Mouse (Mus musculus) A20 (cell line): ENCODE data around the gene Cisd1.

Experiments
- DNase-seq: peaks from one replicate; pipeline ENCODE4 v3.0.0-alpha.2; 2011; ENCODE audit warnings: low read depth, low spot score

The Cisd1 gene

DNA sequence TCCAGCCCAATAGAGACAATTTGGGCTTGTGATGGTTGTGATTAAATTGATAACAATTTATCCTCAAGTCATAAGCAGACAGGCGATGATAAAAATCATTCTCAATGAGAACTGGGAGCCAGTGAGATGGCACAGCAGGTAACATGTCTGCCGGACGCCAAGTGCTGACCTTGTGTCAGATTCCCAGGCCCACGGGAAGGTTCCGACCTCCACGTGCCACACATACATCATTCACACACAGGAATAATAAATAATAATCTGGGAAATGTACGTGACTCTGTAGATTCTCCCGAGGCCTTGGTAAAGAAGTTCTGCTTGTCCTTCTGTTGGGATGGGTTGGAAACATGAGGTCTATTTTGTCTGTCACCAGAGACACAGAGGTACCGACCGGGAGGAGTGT lies 17.4 kb downstream of the Cisd1 start:
- no peak for DNase-seq

GRCm38 (mm10) chr10:71326789-71327188 lies 18.0 kb downstream of the Cisd1 start:
- peak; percentile 67 for DNase-seq

GRCm38 (mm10) chr10:71326123-71326522 lies 18.6 kb downstream of the Cisd1 start:
- no peak for DNase-seq

GRCm38 (mm10) chr10:71323669-71324068 lies 21.1 kb downstream of the Cisd1 start:
- no peak for DNase-seq

DNA sequence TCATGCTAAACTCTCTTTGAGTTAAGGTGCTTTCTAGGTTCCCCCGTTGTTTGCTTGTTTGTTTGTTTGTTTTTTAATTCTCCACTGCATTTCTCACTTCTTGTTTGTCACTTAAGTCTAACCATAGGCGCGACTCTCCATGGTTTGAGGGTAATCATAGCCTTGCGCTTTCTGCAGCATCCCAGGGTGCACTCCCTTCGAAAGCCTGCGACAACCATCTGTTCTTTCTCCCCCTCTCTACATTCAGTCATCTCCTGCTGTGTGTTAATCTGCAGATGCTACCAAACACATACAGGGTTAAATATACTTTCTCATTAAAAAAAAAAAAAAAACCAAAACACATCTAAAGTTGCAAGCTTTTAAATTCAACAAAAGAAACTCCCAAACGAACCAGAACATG lies 28.3 kb downstream of the Cisd1 start:
- DNase-seq: no peak

- no peak for DNase-seq
These were observed 28.7 kb downstream of the Cisd1 start for GRCm38 (mm10) chr10:71316056-71316455.

DNA sequence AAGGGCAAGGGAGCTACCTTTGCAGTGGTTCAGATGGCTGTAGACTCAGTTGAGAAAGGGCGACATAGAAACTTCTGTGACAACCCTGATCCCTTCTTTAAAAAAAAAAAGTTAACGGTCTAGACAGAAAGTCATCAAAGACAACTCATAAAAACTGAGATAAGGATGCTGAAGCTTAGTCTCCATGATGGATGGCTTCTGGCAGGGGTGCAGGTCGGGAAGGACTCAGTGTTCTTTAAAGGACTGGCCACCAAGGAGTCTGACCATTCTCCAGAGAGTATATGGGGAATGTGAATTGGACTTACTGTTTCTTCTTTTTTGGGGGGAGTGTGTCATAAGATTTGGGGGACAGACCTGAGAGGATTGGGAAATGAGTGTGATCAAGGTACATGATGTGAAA lies 30.2 kb downstream of the Cisd1 start:
- DNase-seq: no peak

GRCm38 (mm10) chr10:71310288-71310687 lies 34.5 kb downstream of the Cisd1 start:
- no peak for DNase-seq

GRCm38 (mm10) chr10:71308199-71308598 lies 36.6 kb downstream of the Cisd1 start:
- DNase-seq: peak; percentile 12

- DNase-seq: no peak
These were observed 38.0 kb downstream of the Cisd1 start for GRCm38 (mm10) chr10:71306759-71307158.

GRCm38 (mm10) chr10:71306190-71306589 lies 38.6 kb downstream of the Cisd1 start:
- peak; percentile 73 for DNase-seq

DNA sequence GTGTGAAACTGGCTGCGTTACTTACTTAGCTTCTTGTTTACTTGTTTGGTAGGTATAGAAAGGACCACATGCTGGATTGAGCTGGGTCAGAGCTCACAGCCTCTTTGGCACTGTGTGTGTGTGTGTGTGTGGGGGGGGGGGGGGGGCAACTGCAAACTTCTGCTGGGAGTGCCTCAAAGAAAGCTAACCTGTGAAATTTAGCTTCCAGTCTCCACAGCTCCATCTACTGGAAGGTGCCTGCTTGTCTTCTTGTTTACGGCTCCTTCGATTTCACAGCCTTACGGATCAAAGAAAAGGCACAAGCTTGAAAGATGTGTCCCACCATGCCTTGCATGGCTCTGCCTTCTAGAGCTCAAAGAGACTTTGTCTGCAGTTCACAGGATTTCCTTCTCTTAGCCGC lies 42.3 kb downstream of the Cisd1 start:
- peak; percentile 48 for DNase-seq

DNA sequence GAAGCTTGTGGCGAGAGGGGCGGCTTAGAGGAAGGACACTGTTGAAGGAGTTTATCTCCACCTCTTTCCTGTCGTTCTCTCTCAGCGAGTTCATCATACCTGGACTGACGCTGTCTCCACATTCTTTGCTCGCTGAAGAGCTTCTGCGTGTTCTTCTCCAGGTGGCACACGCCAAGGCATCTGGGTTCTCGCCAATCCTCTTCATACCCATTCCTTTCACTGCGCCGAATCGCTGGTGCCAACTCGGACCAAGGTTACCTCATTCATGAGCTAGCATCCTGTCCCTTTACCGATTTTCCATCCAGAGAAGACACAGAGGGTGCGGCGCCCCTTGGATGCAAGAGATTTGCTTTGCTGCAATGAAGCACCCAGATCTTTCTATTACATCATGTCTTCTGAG lies 44.6 kb downstream of the Cisd1 start:
- no peak for DNase-seq

DNA sequence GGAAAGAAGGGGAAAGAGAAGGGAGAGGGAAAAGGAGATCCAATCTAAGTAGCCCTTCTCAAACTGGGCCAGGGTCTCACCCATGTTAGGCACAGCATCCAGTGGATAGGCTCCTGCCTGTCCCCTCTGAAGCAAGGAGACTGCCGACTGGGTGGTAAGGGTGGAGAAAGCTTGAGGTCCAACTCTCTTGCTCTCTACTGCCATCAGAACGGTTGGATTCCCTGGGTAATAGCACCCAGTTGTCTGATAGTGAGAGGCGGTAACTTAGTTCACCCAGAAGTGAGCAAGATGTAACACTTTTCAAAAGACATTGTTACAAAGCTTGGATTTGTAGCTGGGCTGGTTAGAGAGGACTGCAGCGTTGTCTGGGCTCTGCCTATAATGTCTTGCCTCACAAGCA lies 51.5 kb downstream of the Cisd1 start:
- DNase-seq: peak; percentile 20

DNA sequence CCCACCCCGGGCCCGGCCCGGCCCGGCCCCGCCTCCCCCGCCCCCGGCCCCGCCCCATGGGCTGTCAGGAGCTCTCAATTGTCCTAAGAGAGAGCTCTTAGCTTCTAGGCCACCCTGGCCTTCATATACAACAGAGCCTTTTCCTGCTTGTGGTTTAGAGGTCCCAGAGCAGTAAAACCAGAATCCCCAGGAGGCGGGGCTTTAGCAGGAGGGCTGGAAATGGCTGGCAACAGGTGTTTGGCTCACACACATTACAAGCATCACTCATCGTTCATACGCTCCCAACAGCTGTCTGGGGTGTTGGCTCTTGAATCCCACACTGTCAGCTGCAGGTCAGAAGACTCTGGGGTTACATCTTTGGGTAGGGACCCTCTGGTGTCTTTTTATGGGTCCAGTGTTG lies 52.5 kb downstream of the Cisd1 start:
- DNase-seq: peak; percentile 34

- DNase-seq: peak; percentile 48
These were observed 53.0 kb downstream of the Cisd1 start for GRCm38 (mm10) chr10:71291801-71292200.

GRCm38 (mm10) chr10:71291179-71291661 lies 53.5 kb downstream of the Cisd1 start:
- DNase-seq: peak; percentile 16

DNA sequence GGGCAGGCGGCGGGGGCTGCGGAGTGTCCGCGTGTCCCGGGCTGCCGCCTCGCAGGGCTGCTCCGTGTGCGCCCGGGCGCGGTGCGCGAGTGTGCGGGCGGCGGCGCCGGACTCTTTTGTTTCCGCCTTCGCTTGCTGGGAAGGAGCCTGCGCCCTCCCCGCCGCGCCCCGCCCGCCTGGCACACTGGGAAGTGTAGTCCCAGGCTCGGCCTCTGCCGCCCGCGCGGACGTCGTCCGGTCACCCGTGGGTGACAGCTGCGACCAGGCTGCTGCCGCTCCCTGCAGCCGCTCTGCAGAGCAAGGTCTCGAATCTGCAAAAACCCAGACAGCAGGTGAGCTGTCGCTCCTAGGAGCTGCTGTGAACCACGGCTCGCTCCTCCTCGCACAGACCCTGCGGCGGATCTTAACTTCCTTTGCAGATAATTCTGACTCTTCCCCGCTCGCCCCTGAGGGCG lies 59.6 kb downstream of the Cisd1 start, which contains the start of gene Ube2d1:
TSS of gene Ube2d1 (minus strand) at position 137 of the 455 bp plus-strand sequence.
- DNase-seq: peak; percentile 86

- peak; percentile 71 for DNase-seq
These were observed 60.1 kb downstream of the Cisd1 start for GRCm38 (mm10) chr10:71284511-71285125.

- DNase-seq: no peak
These were observed 60.6 kb downstream of the Cisd1 start for GRCm38 (mm10) chr10:71284131-71284510.
